In the genomic region with DNA sequence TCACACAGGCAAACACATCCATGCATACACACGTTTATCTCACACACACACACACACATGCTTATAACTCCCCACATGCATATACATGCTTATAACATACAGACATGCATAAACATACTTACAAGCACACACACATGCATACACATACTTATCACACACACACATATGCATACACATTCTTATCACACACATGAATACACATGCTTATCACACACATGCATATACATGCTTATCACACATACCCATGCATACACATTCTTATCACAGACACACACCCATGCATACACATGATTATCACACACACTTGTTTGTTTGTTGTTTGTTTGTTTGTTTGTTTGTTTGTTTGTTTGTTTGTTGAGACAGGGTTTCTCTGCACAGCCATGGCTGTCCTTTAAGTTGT, we compare ENCODE assay signal across 22 mouse cellular contexts. TPM values are rescaled to one million over a fixed set of nuclear protein-coding genes. Genes with fewer than 3 reads are reported as not detected.
A peak's percentile ranks its signal among the peaks of the same experiment; 100 is the strongest.
DNase-seq lines count a peak whose midpoint lies in the region; ATAC-seq and TF ChIP-seq lines count a peak whose summit lies in the region.
"Had no signal": no experiment of that assay in that cellular context is flagged by ENCODE, and none has a peak within 500 bp of the region (broad histone marks: within the 10 kb centered on the region; RNA-seq: fewer than 3 reads in every experiment).

No protein-coding gene starts in this region.

- peaks cover 15 to 40% of the 10 kb centered on the region in 2 experiments for H3K4me1 ChIP-seq in MEL (ENCODE audit: control insufficient read depth in 1 of 2, insufficient read depth in 2 of 2, low read length in 2 of 2)
- H3K4me1 ChIP-seq in liver, embryonic 15.5 days (replicated peaks): peaks cover 74% of the 10 kb centered on the region
- H3K4me1 ChIP-seq in hindbrain, embryonic 13.5 days (replicated peaks): peaks cover 6% of the 10 kb centered on the region

- 84% methylated on average over 1 of the region's 1 CpGs for WGBS in liver, embryonic 15.5 days (ENCODE audit: insufficient replicate concordance)
- WGBS in hindbrain, embryonic 13.5 days: 96% methylated on average over 1 of the region's 1 CpGs

- ATAC-seq in liver, embryonic 15.5 days (ENCODE audit: insufficient read depth): peak; percentile 58
- peak; percentile 32 for ATAC-seq in megakaryocyte-erythroid progenitor cell, adult 5-6 weeks (replicated peaks; ENCODE audit: low FRiP score, low TSS enrichment, poor library complexity, severe bottlenecking)
- no peak for ATAC-seq in hindbrain, embryonic 13.5 days (ENCODE audit: low FRiP score)
- ATAC-seq: forebrain, embryonic 14.5 days; hindbrain, embryonic 16.5 days had no signal

- no peak overlapping the region for H3K4me2 ChIP-seq in liver, embryonic 15.5 days
- no peak overlapping the region for H3K4me2 ChIP-seq in hindbrain, embryonic 13.5 days
- H3K4me2 ChIP-seq: embryonic facial prominence, embryonic 15.5 days; heart, embryonic 13.5 days had no signal

- no peaks in the 10 kb centered on the region for H3K9me3 ChIP-seq in MEL (replicated peaks; ENCODE audit: insufficient read depth, low read length)
- no peaks in the 10 kb centered on the region for H3K9me3 ChIP-seq in liver, embryonic 15.5 days (replicated peaks)
- no peaks in the 10 kb centered on the region for H3K9me3 ChIP-seq in hindbrain, embryonic 13.5 days
- H3K9me3 ChIP-seq: embryonic facial prominence, embryonic 15.5 days; forebrain, embryonic 10.5 days; heart, embryonic 13.5 days had no signal

- DNase-seq in MEL (ENCODE audit: low read depth, low spot score): peak; percentile 32
- peak; percentile 4 for DNase-seq in induced T-regulatory cell, adult 2 months (ENCODE audit: low read depth)
- no peak for DNase-seq in gastrocnemius, adult 8-10 months (ENCODE audit: low spot score in 2 of 2)
- DNase-seq: adrenal gland, adult 2 months; adrenal gland, postnatal 36 days; cerebellum, adult 11 months; cerebellum, adult 8-10 months; cerebellum, postnatal 36 days; gastrocnemius, adult 2 months; gastrocnemius, postnatal 36 days; heart, adult 11 months; heart, postnatal 36 days had no signal

- no peak for TF ChIP-seq RAD21 in MEL (IDR thresholded peaks at IDR 0.05; ENCODE audit: low read depth, low read length)

- TF ChIP-seq EP300 in MEL (IDR thresholded peaks at IDR 0.05; ENCODE audit: low read depth in 1 of 2, low read length in 2 of 2): peak; percentile 44 to 74; a peak in 3 of 4 replicates

- no peak for TF ChIP-seq CTCF in MEL (IDR thresholded peaks at IDR 0.05 in 2 of 3, conservative IDR thresholded peaks at IDR 0.05 in 1 of 3; ENCODE audit: control insufficient read depth in 1 of 3, insufficient read depth in 1 of 3, low read depth in 2 of 3, low read length in 3 of 3, poor library complexity in 1 of 3, severe bottlenecking in 1 of 3)

- H3K27ac ChIP-seq in MEL (ENCODE audit: control insufficient read depth, low read depth, low read length): no peak overlapping the region
- H3K27ac ChIP-seq in liver, embryonic 15.5 days (replicated peaks): peak overlapping the region; percentile 72
- H3K27ac ChIP-seq in hindbrain, embryonic 13.5 days: no peak overlapping the region
- H3K27ac ChIP-seq: embryonic facial prominence, embryonic 15.5 days; forebrain, embryonic 10.5 days; gastrocnemius, adult 2 months; heart, embryonic 13.5 days had no signal

- H3K36me3 ChIP-seq in MEL (ENCODE audit: control insufficient read depth in 1 of 2, insufficient read depth in 2 of 2, low read length in 2 of 2): peaks cover 0 to 27% of the 10 kb centered on the region in 2 experiments; a peak in 2 of 4 replicates
- peaks cover 9% of the 10 kb centered on the region; the same call in 1 of the 2 replicates for H3K36me3 ChIP-seq in liver, embryonic 15.5 days (replicated peaks)
- no peaks in the 10 kb centered on the region for H3K36me3 ChIP-seq in hindbrain, embryonic 13.5 days
- H3K36me3 ChIP-seq: embryonic facial prominence, embryonic 15.5 days; forebrain, embryonic 10.5 days; heart, embryonic 13.5 days had no signal

- H3K9ac ChIP-seq in MEL (ENCODE audit: control insufficient read depth, low read depth, low read length, poor library complexity, severe bottlenecking): no peak overlapping the region
- H3K9ac ChIP-seq in liver, embryonic 15.5 days: no peak overlapping the region
- H3K9ac ChIP-seq in hindbrain, embryonic 13.5 days: no peak overlapping the region
- H3K9ac ChIP-seq: embryonic facial prominence, embryonic 15.5 days; heart, embryonic 13.5 days had no signal

- H3K79me2 ChIP-seq in MEL (ENCODE audit: control insufficient read depth, insufficient read depth, low read length, poor library complexity): peaks cover 18% of the 10 kb centered on the region

- H3K27me3 ChIP-seq in MEL (ENCODE audit: control insufficient read depth in 1 of 2, insufficient read depth in 2 of 2, low read length in 2 of 2): no peaks in the 10 kb centered on the region
- H3K27me3 ChIP-seq in liver, embryonic 15.5 days: no peaks in the 10 kb centered on the region
- no peaks in the 10 kb centered on the region for H3K27me3 ChIP-seq in hindbrain, embryonic 13.5 days
- H3K27me3 ChIP-seq: CH12.LX; embryonic facial prominence, embryonic 15.5 days had no signal

- H3K4me3 ChIP-seq in MEL (ENCODE audit: control insufficient read depth in 1 of 2, insufficient read depth in 1 of 2, low read depth in 2 of 2, low read length in 2 of 2): no peak overlapping the region
- H3K4me3 ChIP-seq in liver, embryonic 15.5 days (replicated peaks): no peak overlapping the region
- no peak overlapping the region for H3K4me3 ChIP-seq in hindbrain, embryonic 13.5 days
- H3K4me3 ChIP-seq: embryonic facial prominence, embryonic 15.5 days; erythroblast, embryonic 14.5 days; forebrain, embryonic 10.5 days; gastrocnemius, adult 2 months; heart, embryonic 13.5 days had no signal

- no peak for TF ChIP-seq POLR2A in MEL (IDR thresholded peaks at IDR 0.05; ENCODE audit: control insufficient read depth in 1 of 2, insufficient read depth in 1 of 2, low read depth in 1 of 2, low read length in 2 of 2, poor library complexity in 1 of 2)

TF ChIP-seq in MEL, 35 proteins besides CTCF, POLR2A, EP300 and RAD21:
- no peak for TF ChIP-seq UBTF (IDR thresholded peaks at IDR 0.05; ENCODE audit: borderline replicate concordance, insufficient read depth, low read depth, low read length)
- TF ChIP-seq USF1 (IDR thresholded peaks at IDR 0.05; ENCODE audit: low read depth, low read length): no peak
- no peak for TF ChIP-seq ELF1 (IDR thresholded peaks at IDR 0.05; ENCODE audit: low read depth, low read length)
- peak; percentile 82 for TF ChIP-seq GATA1 (IDR thresholded peaks at IDR 0.05; ENCODE audit: low read depth, low read length)
- TF ChIP-seq MAX (IDR thresholded peaks at IDR 0.05; ENCODE audit: low read length): no peak
- TF ChIP-seq TAL1 (IDR thresholded peaks at IDR 0.05; ENCODE audit: low read length): peak; percentile 71
- no peak for TF ChIP-seq ZNF384 (IDR thresholded peaks at IDR 0.05; ENCODE audit: low read depth, low read length)
- no peak for TF ChIP-seq MXI1 (IDR thresholded peaks at IDR 0.05; ENCODE audit: low read depth, low read length)
- no peak for TF ChIP-seq ZMIZ1 (IDR thresholded peaks at IDR 0.05; ENCODE audit: low read depth, low read length)
- TF ChIP-seq HCFC1 (IDR thresholded peaks at IDR 0.05; ENCODE audit: low read depth, low read length): no peak
- no peak for TF ChIP-seq CHD2 (IDR thresholded peaks at IDR 0.05; ENCODE audit: low read length)
- no peak for TF ChIP-seq SIN3A (IDR thresholded peaks at IDR 0.05; ENCODE audit: low read length)
- no peak for TF ChIP-seq JUND (IDR thresholded peaks at IDR 0.05; ENCODE audit: low read depth, low read length)
- no peak for TF ChIP-seq SMC3 (IDR thresholded peaks at IDR 0.05; ENCODE audit: low read depth, low read length)
- TF ChIP-seq POLR2AphosphoS5 (IDR thresholded peaks at IDR 0.05; ENCODE audit: borderline replicate concordance, low read depth, low read length): no peak
- no peak for TF ChIP-seq ZKSCAN1 (IDR thresholded peaks at IDR 0.05; ENCODE audit: low read depth, low read length)
- TF ChIP-seq USF2 (IDR thresholded peaks at IDR 0.05; ENCODE audit: borderline replicate concordance in 1 of 2, insufficient read depth in 1 of 2, low read depth in 1 of 2, low read length in 2 of 2): no peak
- TF ChIP-seq MYC (IDR thresholded peaks at IDR 0.05; ENCODE audit: low read depth, low read length): no peak
- TF ChIP-seq E2F4 (IDR thresholded peaks at IDR 0.05; ENCODE audit: borderline replicate concordance, low read depth, low read length): no peak
- TF ChIP-seq MAZ (IDR thresholded peaks at IDR 0.05; ENCODE audit: low read depth, low read length): no peak
- no peak for TF ChIP-seq TBP (IDR thresholded peaks at IDR 0.05; ENCODE audit: low read depth, low read length)
- no peak for TF ChIP-seq CHD1 (IDR thresholded peaks at IDR 0.05; ENCODE audit: low read depth, low read length)
- no peak for TF ChIP-seq POLR2AphosphoS2 (IDR thresholded peaks at IDR 0.05; ENCODE audit: low read length)
- TF ChIP-seq NRF1 (IDR thresholded peaks at IDR 0.05; ENCODE audit: insufficient read depth, low read depth, low read length, poor library complexity, severe bottlenecking): no peak
- TF ChIP-seq MAFK (IDR thresholded peaks at IDR 0.05; ENCODE audit: borderline replicate concordance, low read depth, low read length): no peak
- TF ChIP-seq RCOR1 (IDR thresholded peaks at IDR 0.05; ENCODE audit: low read depth, low read length): no peak
- TF ChIP-seq ETS1 (IDR thresholded peaks at IDR 0.05; ENCODE audit: low read depth, low read length): 0 out of 2 replicates have a peak, but pooled peaks have one; percentile 13
- peak; percentile 84 for TF ChIP-seq TCF12 (IDR thresholded peaks at IDR 0.05; ENCODE audit: low read depth, low read length)

RNA-seq across cellular contexts. Expression of a gene that starts 40.1 kb away (rescaled TPM):
- 7.8 and 10.0 TPM in 2 replicates for total RNA-seq in MEL (2012; rRNA removed)
- polyA plus RNA-seq in MEL (2012; ENCODE audit: insufficient read depth in 1 of 2, insufficient read length in 2 of 2, low read depth in 1 of 2, low replicate concordance in 2 of 2, missing spikeins in 1 of 2): 10 to 100 TPM in 1 of 2 experiments, not detected in 1; 11.4 TPM
- 10.1 and 10.2 TPM in 2 replicates for polyA plus RNA-seq in liver, embryonic 15.5 days (2015; fragmentation: Nextera tagmentation; extraction: Ambion mirVana)
- total RNA-seq in megakaryocyte-erythroid progenitor cell, adult 5-6 weeks (2014; fragmentation: Nextera tagmentation): 19.6 and 26.5 TPM in 2 replicates
- 4.0 and 17.2 TPM in 2 replicates for total RNA-seq in megakaryocyte-erythroid progenitor cell, adult 5-6 weeks (2017)
- polyA plus RNA-seq in hindbrain, embryonic 13.5 days (2015; fragmentation: Nextera tagmentation; extraction: Ambion mirVana): 28.3 and 30.3 TPM in 2 replicates
- 1 to 10 TPM in 2 of 4 experiments, under 1 TPM in 2; 0.92 to 2.0 (median 1.1) TPM for total RNA-seq in gastrocnemius, adult 8-10 months (2022)

Comparison
In these comparisons a context has a peak if more than half of its experiments do, and no peak if none do; other contexts are left out.
1. DNase-seq: peak in MEL (single experiment) and induced T-regulatory cell, adult 2 months (single experiment); none in gastrocnemius, adult 8-10 months (0 of 2).